Mouse (Mus musculus) ES-Bruce4 (cell line): ENCODE measurements around the gene Aldh1b1.

Source experiments
- CTCF ChIP-seq: IDR thresholded peaks from one replicate; pipeline ENCODE4 v1.8.1; 2011; ENCODE audit warnings: low read depth, low read length
- EP300 ChIP-seq: IDR thresholded peaks from 2 replicates; pipeline ENCODE4 v1.6.1; 2011; ENCODE audit warnings: low read depth, low read length; ENCODE audit not compliant: insufficient read depth
- POLR2A ChIP-seq: IDR thresholded peaks from one replicate; pipeline ENCODE4 v1.8.1; 2011; ENCODE audit warnings: low read length; ENCODE audit not compliant: insufficient read depth

DNA sequence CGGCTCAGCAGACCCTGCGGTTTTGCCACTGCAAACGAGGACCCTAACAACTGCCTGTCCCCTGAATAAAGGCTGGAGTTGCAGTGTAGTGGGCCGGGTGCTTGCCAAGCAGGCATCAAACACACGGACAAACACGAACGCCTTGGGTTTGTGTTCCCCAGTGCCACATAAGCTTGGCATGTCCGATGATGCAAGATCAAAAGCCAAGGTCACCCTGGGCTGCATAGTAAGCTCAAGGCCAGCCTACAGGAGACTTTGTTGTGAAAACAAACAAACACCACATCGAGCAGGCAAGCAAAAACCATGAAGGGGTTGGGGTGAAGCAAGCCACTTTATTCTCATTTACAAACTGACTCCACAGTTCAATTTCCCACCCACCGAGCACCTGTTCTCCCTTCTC lies 29.7 kb upstream of the Aldh1b1 start:
- TF ChIP-seq CTCF (no peak), POLR2A (no peak), EP300 (no peak)
